Comparison of ENCODE assay signal across 11 mouse cellular contexts in genomic region chr4:140614145-140614544, GRCm38 (mm10).
"Had no signal": no experiment of that assay in that cellular context is flagged by ENCODE, and none has a peak within 500 bp of the region (broad histone marks: within the 10 kb centered on the region; RNA-seq: fewer than 3 reads in every experiment).

No protein-coding gene starts in this region.

- ATAC-seq: liver, postnatal 0 days had no signal

- H3K9me3 ChIP-seq: limb, embryonic 12.5 days; liver, embryonic 13.5 days; lung, embryonic 15.5 days had no signal

- H3K9ac ChIP-seq: limb, embryonic 12.5 days; liver, embryonic 13.5 days; liver, postnatal 0 days; lung, embryonic 15.5 days had no signal

- H3K27me3 ChIP-seq: limb, embryonic 12.5 days; liver, embryonic 13.5 days; lung, embryonic 15.5 days had no signal

- H3K27ac ChIP-seq: limb, embryonic 12.5 days; liver, embryonic 13.5 days; lung, embryonic 15.5 days had no signal

- H3K4me3 ChIP-seq: limb, embryonic 12.5 days; liver, embryonic 13.5 days; lung, embryonic 15.5 days had no signal

- H3K36me3 ChIP-seq: liver, embryonic 13.5 days had no signal

- H3K4me2 ChIP-seq: limb, embryonic 12.5 days; liver, embryonic 13.5 days; lung, embryonic 15.5 days had no signal

- DNase-seq: kidney, adult 18-20 months; kidney, postnatal 36 days; layer of hippocampus, adult 9-11 months; liver; liver, embryonic 13.5 days; liver, postnatal 0 days; right cerebral cortex, adult 18-20 months; right cerebral cortex, postnatal 25 days; thymus, postnatal 4 days had no signal
